Mouse (Mus musculus) erythroid progenitor cell, adult 5-6 weeks (primary cell): ENCODE data around the gene Tfcp2l1. TPM values are rescaled to one million over a fixed set of nuclear protein-coding genes. Genes with fewer than 3 reads are reported as not detected.

Experiments
- ATAC-seq: replicated peaks from 2 replicates; pipeline ENCODE4 v1.8.0; 2016; ENCODE audit warnings: moderate number of reproducible peaks, mild to moderate bottlenecking, moderate TSS enrichment, inconsistent platforms; ENCODE audit not compliant: poor library complexity, low FRiP score, severe bottlenecking
- total RNA-seq, 2 experiments: library from RNA; stranded (forward) in 1 of 2; stranded (reverse) in 1 of 2; fragments of 150-400 nt in 1 of 2; fragments of 186-747, 209-891 nt in 1 of 2; gene quantifications; 2 replicates each; pipeline versions ENCODE4 v1.2.3 to v1.2.4; 2015 to 2017; ENCODE audit warnings: low replicate concordance in 2 of 2

Tfcp2l1 gene
- total RNA-seq, 2 experiments from 2014 or later, result not detected

- ATAC-seq, result no peak
Observed at GRCm38 (mm10) chr1:118649933-118650770, 22.4 kb downstream of the Tfcp2l1 start.

DNA sequence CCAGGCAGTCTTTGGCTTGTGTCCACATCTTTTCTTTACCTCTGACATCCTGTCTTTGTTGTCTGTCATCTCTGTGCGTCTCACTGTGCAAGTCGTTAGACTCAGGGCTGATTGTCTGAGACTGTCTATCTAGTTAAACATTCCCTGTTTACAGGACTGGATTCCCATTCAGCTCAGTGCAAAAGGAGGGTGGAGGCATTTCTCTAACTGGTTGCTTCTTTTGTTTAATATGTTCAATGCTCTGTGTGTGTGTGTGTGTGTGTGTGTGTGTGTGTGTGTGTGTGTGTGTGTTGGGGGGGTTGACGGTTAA is 23.0 kb downstream of the Tfcp2l1 start:
- no peak for ATAC-seq

DNA sequence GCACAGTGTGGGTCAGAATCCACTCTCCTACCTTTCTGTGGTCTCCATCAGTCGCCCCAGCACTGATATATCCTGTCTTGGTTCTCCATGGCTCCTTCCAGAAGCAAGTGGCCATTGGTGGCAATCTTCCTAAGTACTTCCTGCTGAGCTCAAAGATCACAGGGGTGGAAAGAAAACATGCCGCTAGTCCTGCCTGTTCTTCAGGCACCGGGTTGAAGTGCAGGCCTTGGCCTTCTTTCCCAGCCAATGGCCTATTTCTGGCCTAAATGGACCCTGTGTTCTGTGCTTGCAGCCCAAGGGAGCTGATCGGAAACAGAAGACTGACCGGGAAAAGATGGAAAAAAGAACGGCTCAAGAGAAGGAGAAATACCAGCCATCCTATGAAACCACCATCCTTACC is 31.0 kb downstream of the Tfcp2l1 start:
- no peak for ATAC-seq

DNA sequence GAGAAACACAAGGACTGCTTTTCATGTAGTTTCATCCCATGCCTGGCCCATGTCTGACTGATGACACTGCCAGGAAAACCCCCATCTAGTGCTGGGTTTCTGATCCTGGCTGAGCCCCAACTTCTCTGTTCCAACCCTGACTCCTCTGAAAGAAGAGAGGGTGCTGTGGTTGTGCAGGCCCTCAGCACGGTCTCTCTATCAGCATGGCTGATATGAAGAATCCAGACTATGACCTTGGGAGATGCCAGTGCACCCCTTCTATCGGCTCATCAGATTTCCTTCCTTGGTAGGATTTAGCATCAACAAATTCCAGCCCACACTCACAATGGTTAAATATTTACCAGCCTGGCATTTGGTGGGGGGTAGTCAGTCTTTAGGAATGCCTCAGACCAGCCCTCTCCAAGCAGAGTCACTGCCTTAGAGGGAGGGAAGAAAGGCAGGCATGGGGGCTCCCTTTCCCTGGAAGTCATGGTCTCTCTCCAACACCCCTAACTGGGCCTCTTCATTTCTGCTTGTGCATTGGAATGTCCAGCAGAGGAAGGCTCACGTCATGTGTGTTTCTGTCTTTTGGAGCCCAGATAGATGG is 33.2 kb downstream of the Tfcp2l1 start:
- no peak for ATAC-seq

GRCm38 (mm10) chr1:118663062-118663461 is 35.3 kb downstream of the Tfcp2l1 start:
- ATAC-seq, result no peak

DNA sequence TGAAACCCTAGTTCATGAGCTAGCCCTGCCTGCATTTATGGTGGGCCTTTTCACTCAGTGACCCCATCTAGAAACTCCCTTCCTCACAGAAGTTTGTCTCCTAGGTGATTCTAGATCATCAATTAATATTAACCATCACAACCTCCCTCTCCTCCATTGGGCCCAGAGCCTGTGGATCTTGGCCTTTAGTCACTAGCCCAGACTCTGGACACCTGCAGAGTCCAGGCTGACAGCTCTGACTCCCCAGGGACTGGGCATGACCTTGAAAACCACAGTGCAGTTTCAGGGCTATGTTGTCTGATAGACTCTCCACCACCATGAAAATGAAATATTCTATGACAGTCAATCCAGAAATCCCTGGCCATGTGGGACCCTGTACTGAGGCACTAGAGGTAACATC is 39.8 kb downstream of the Tfcp2l1 start:
- ATAC-seq, result no peak

DNA sequence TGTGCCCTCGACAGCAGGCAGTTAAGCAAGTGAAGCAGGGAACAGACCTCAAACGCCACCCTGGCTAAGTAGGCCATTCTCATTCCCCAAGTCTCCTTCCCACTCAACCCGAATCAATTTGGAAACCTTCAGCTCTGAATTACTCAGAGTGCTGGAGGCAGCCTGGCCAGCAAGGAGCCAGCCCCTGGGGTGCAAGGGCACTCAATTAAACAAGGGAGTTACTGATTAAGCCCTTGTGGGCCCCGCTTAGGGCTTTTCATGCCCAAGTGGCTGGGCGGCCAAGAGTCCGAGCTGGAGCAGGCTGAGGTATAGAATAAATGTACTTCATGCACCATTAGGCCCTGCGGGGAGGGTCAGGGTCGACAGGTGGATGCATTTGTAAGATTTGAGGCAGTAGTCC is 44.5 kb downstream of the Tfcp2l1 start:
- no peak for ATAC-seq

- ATAC-seq, result no peak
Observed at GRCm38 (mm10) chr1:118674176-118674575, 46.4 kb downstream of the Tfcp2l1 start.

DNA sequence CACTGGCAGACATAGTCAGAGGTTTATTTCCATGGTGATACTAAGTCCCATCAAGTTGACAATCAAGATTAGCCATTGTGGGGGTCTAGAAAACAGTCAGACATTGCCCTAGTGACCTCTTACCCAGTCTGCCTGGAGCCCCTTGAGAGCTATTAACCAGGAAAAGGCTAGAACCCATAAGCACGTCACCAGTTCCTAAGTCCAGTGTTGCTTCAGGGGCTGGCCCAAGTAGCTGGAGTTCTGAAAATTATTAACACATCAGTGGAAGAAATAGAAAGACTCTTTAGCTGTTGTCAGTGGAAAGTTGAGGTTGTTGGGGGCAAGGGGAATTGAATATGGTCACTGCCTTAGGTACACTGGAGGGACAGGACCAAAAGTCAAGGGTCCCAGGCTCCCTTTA is 54.2 kb downstream of the Tfcp2l1 start:
- no peak for ATAC-seq

GRCm38 (mm10) chr1:118683686-118684085 is 55.9 kb downstream of the Tfcp2l1 start:
- ATAC-seq, result no peak

- no peak for ATAC-seq
Observed at GRCm38 (mm10) chr1:118687726-118688125, 60.0 kb downstream of the Tfcp2l1 start.

DNA sequence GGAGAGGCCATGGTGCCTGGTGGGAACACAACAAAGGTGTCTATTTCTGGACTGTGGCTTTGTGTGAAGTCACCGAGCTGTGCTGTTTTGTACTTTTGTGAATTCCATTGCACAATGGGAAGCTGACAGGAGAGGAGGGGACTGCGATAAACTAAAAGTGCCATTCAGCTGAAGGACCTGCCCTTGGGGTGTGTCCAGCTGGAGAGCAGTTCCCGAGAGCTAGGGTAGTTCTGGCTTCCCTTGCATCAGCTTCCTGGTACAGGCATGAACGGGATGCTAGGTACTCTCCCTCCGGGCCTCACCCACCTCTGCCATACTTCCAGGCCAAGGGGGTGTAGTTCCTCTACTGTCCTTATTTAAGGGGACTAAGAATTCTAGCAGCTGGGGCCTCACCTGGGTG is 62.1 kb downstream of the Tfcp2l1 start:
- ATAC-seq, result no peak

DNA sequence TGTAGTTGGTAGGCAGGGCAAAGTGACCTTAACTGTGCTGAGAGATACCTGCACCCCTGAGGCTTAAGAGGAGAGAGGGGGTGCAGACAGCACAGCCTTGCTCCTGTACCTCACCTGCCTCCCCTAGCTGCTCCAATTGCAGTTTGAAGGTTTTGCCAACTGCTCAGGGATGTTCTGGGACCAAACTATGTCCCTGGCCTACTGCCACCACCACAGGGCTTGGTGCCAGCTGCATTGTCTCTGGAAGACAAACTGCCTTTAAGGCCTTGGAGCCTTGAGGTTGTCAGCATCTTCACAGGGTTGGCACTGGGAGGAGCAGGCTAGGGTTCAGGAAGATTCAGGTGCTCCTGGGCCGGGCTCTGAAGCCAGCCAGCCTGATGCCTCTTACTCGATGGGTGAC is 66.7 kb downstream of the Tfcp2l1 start:
- ATAC-seq, result no peak

- ATAC-seq, result no peak
Observed at GRCm38 (mm10) chr1:118697906-118698305, 70.2 kb downstream of the Tfcp2l1 start.

GRCm38 (mm10) chr1:118699118-118699890 is 71.6 kb downstream of the Tfcp2l1 start:
- no peak for ATAC-seq

DNA sequence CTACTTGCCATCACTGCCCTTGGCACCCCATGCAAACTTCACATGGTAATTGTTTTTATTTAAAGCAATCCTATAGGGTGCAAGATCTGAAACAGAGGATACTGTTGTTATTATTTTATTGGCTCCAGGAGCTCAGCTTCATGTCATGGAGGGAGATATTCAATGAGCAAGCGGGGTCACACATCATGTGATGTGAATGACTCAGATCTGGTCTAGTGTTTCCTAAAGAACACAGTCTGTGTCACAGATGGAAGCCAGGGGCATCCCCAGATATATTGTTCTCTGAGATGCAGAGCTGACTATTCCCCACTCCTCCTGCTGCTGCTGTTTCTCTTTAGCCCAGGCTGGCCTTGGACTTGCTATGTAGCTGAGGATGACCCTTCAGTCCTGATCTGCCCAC is 72.2 kb downstream of the Tfcp2l1 start:
- ATAC-seq, result no peak

GRCm38 (mm10) chr1:118711606-118712005 is 83.9 kb downstream of the Tfcp2l1 start:
- no peak for ATAC-seq

DNA sequence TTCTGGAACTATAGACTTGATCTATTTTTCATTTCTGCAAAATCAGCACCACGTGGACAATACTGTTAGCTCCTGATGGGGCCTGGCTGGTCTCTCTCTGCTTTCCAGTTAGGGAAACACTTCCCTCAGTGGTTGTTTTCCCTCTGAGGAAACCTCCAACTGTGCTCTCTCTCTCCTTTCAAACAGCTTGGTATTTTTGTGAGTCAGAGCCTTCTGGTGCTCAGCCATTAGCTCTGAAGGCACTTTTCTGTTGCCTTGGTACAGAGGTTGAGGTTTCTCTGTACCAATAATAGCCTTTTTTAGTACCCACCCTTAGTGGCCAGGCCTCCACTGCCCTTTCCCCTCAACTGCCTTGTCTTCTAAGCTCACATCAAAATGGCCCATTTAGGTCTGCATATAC is 88.5 kb downstream of the Tfcp2l1 start:
- ATAC-seq, result no peak

DNA sequence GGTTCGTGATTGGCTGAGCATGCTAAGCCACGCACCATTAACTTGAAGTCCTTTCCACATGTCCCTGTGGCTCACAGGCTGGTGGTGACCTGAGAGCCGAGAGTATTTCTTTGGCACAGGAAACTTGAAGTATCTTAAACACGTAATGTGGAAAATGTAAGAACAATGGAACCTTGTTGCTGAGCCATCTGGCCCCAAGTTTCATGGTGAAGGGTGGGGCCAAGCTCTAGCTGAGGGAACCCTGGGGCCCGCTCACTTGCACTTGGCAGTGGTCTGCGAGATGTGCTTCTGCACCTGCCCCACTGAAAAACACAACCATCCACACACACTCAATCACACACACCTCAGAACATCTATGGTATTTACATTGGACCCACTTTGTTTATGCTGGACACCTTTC is 90.3 kb downstream of the Tfcp2l1 start:
- no peak for ATAC-seq

DNA sequence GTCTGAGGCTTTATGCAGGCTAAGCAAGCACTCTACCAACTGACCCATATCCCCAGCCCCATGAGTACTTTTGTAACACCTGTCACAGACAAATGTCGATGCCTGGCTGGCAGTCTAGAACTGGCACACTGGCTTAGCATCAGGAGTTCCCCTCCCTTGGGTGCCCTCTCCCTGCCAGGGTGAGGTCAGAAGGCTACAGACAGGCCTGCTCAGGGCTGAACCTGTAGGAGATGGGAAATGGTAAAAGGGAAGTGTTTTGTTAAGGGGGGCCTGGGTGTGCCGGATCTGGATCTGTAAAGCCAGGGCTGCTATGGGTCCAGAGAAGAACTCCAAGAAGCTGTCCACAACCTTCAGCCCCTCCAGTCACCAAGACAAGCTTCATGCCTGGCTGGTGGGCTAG is 92.0 kb downstream of the Tfcp2l1 start:
- no peak for ATAC-seq

GRCm38 (mm10) chr1:118720474-118721095 is 92.8 kb downstream of the Tfcp2l1 start:
- ATAC-seq, result no peak
